Mouse (Mus musculus) heart, embryonic 13.5 days (tissue): Measurements from ENCODE around the gene Ch25h. TPM values are rescaled to one million over a fixed set of nuclear protein-coding genes. Genes with fewer than 3 reads are reported as not detected.

Experiments
- ATAC-seq: fragments of 200-750 bp; cut with Nextera tagmentation; 2 replicates; pipeline ENCODE4 v1.8.0; 2017; ENCODE audit warnings: moderate TSS enrichment; ENCODE audit not compliant: insufficient number of reproducible peaks, low FRiP score, low TSS enrichment; ENCODE audit errors: extremely low read depth
- H3K27ac ChIP-seq: fragments of 300-500 bp; sonication (generic); replicated peaks from 2 replicates; pipeline ENCODE4 v1.5.1; 2015; ENCODE audit warnings: moderate library complexity, mild to moderate bottlenecking, inconsistent platforms
- H3K27me3 ChIP-seq: fragments of 300-500 bp; sonication (generic); replicated peaks from 2 replicates; pipeline ENCODE4 v1.6.1; 2015; ENCODE audit warnings: mild to moderate bottlenecking, inconsistent platforms
- H3K36me3 ChIP-seq: fragments of 300-500 bp; sonication (generic); 2 replicates; pipeline ENCODE4 v1.6.1; 2015; ENCODE audit warnings: mild to moderate bottlenecking, inconsistent platforms
- H3K4me1 ChIP-seq: fragments of 300-500 bp; sonication (generic); 2 replicates; pipeline ENCODE4 v1.6.1; 2015; ENCODE audit warnings: inconsistent platforms
- H3K4me2 ChIP-seq: fragments of 300-500 bp; sonication (generic); 2 replicates; pipeline ENCODE4 v1.6.1; 2015; ENCODE audit warnings: inconsistent platforms, mild to moderate bottlenecking, moderate library complexity
- H3K4me3 ChIP-seq: fragments of 300-500 bp; sonication (generic); 2 replicates; pipeline ENCODE4 v1.5.1; 2015; ENCODE audit warnings: moderate library complexity, mild to moderate bottlenecking, inconsistent platforms
- H3K9ac ChIP-seq: fragments of 300-500 bp; sonication (generic); 2 replicates; pipeline ENCODE4 v1.6.1; 2015; ENCODE audit warnings: inconsistent platforms, mild to moderate bottlenecking, moderate library complexity
- H3K9me3 ChIP-seq: fragments of 300-500 bp; sonication (generic); 2 replicates; pipeline ENCODE4 v1.6.1; 2016; ENCODE audit warnings: inconsistent platforms
- WGBS: fragments of 180-500 bp; shearing (Covaris S2); methylation state at CpG from one replicate; pipeline ENCODE4 v1.1.7; 2015; ENCODE audit warnings: mixed read lengths; 5-methylcytosine and 5-hydroxymethylcytosine counted together
- polyA plus RNA-seq: library from polyadenylated mRNA; unstranded; fragments of >200 nt; fragmentation: Nextera tagmentation; extraction: Ambion mirVana; gene quantifications from 2 replicates; pipeline ENCODE4 v1.2.1, GENCODE M21; 2015

The Ch25h gene
- polyA plus RNA-seq, 1 experiment from 2014 or later = 5.1 TPM

- Histone ChIP-seq H3K27ac (no peak overlapping the region), H3K27me3 (no peaks in the 10 kb centered on the region), H3K36me3 (no peaks in the 10 kb centered on the region), H3K4me3 (no peak overlapping the region), H3K9me3 (no peaks in the 10 kb centered on the region), H3K4me1 (no peaks in the 10 kb centered on the region), H3K4me2 (no peak overlapping the region), H3K9ac (no peak overlapping the region)
- ATAC-seq = no peak
- WGBS = 51% methylated on average over 3 of the region's 3 CpGs
Measured at GRCm38 (mm10) chr19:34464453-34464852, 10.5 kb downstream of the Ch25h start.

GRCm38 (mm10) chr19:34461451-34462019, 13.4 kb downstream of the Ch25h start:
- Histone ChIP-seq H3K27ac (no peak overlapping the region), H3K4me2 (no peak overlapping the region), H3K36me3 (no peaks in the 10 kb centered on the region), H3K27me3 (no peaks in the 10 kb centered on the region), H3K9me3 (no peaks in the 10 kb centered on the region), H3K4me1 (no peaks in the 10 kb centered on the region), H3K9ac (no peak overlapping the region), H3K4me3 (no peak overlapping the region)
- ATAC-seq = no peak
- WGBS = 71% methylated on average over 1 of the region's 1 CpGs

GRCm38 (mm10) chr19:34450784-34451370, 24.1 kb downstream of the Ch25h start:
- no peaks in the 10 kb centered on the region for H3K27me3 ChIP-seq
- H3K9me3 ChIP-seq = no peaks in the 10 kb centered on the region
- no peak overlapping the region for H3K9ac ChIP-seq
- ATAC-seq = no peak; the same call in 1 of the 2 replicates
- peaks cover 7% of the 10 kb centered on the region for H3K4me1 ChIP-seq
- no peak overlapping the region for H3K4me2 ChIP-seq
- H3K36me3 ChIP-seq = no peaks in the 10 kb centered on the region
- WGBS = 69% methylated on average over 1 of the region's 1 CpGs
- H3K4me3 ChIP-seq = no peak overlapping the region
- no peak overlapping the region for H3K27ac ChIP-seq

DNA sequence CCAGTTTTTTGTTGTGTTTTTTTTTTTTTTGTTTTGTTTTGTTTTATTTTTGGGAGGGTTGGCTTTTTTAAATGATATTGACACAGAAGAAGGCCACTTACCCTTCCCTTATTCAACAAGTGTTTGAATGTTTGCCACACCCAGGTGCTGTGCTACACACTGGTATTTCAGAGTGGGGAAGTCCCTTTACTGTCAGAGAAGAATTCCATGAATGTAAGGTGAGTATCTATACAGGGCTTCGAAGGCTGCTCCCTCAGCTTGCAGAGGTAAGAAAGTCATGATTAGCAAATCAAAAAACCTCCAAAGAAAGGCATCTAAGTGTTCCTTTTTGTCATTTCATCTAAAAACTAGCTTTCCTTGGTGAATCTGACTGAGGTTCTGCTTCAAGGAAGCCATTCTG, 26.1 kb downstream of the Ch25h start:
- Histone ChIP-seq H3K27ac (no peak overlapping the region), H3K4me3 (no peak overlapping the region), H3K4me1 (peaks cover 17% of the 10 kb centered on the region), H3K27me3 (no peaks in the 10 kb centered on the region), H3K36me3 (no peaks in the 10 kb centered on the region), H3K9ac (no peak overlapping the region), H3K4me2 (no peak overlapping the region), H3K9me3 (no peaks in the 10 kb centered on the region)
- 66% methylated on average over 1 of the region's 1 CpGs for WGBS
- ATAC-seq = no peak

GRCm38 (mm10) chr19:34445410-34446012, 29.5 kb downstream of the Ch25h start:
- Histone ChIP-seq H3K4me2 (peak overlapping the region; percentile 46), H3K4me3 (no peak overlapping the region), H3K36me3 (no peaks in the 10 kb centered on the region), H3K27ac (peak overlapping the region; percentile 74), H3K9me3 (no peaks in the 10 kb centered on the region), H3K27me3 (no peaks in the 10 kb centered on the region), H3K4me1 (peaks cover 33% of the 10 kb centered on the region), H3K9ac (no peak overlapping the region)
- WGBS = 50% methylated on average over 4 of the region's 4 CpGs
- no peak for ATAC-seq

DNA sequence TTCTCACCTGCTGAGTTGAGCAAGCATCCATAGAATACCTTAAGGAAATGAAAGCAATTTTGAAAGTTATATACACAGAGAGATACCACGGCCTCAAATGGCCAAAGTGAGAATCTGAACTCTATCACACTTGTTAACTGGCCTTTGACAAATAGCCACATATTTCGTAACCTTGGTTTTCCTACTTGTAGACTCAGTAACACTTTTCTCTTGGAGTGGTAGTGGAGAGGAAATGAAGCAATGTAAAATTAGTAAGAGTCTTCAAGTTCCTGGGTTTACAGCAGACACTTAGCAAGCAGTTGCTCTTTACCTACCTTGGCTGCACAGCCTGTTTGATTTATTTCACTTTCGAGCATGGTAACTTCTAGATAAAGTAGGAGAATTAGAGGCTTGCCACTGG, 30.2 kb downstream of the Ch25h start:
- 68% methylated on average over 3 of the region's 3 CpGs for WGBS
- H3K4me1 ChIP-seq = peaks cover 33% of the 10 kb centered on the region
- no peaks in the 10 kb centered on the region for H3K36me3 ChIP-seq
- no peaks in the 10 kb centered on the region for H3K27me3 ChIP-seq
- H3K4me3 ChIP-seq = no peak overlapping the region
- H3K27ac ChIP-seq = peak overlapping the region; percentile 44
- H3K9ac ChIP-seq = no peak overlapping the region
- no peaks in the 10 kb centered on the region for H3K9me3 ChIP-seq
- no peak overlapping the region for H3K4me2 ChIP-seq
- ATAC-seq = no peak

GRCm38 (mm10) chr19:34441979-34442378, 33.0 kb downstream of the Ch25h start:
- Histone ChIP-seq H3K4me1 (peaks cover 33% of the 10 kb centered on the region), H3K4me2 (no peak overlapping the region), H3K27me3 (no peaks in the 10 kb centered on the region), H3K4me3 (no peak overlapping the region), H3K27ac (peak overlapping the region; percentile 54), H3K9ac (no peak overlapping the region), H3K36me3 (no peaks in the 10 kb centered on the region), H3K9me3 (no peaks in the 10 kb centered on the region)
- 53% methylated on average over 2 of the region's 2 CpGs for WGBS
- ATAC-seq = no peak

DNA sequence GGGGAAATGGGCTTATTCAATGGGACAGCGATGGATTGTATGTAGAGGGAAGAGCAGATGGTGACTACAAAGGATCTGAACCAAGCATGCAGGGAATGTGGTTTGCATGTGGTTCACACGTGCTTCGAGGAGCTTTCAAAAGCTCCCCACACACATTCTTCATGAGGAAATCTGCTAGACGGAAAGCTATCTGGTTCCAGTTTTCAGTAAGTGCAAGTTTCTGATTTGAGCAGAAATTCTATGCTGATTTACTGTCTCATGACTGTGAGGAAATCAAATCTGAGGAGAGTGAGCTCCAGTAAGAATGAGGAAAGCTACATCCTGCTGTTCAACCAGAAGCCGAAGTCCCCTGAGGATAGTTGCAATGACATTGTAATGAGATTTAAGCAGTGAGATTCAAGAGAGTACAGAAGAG, 39.8 kb downstream of the Ch25h start:
- H3K9ac ChIP-seq = no peak overlapping the region
- H3K4me1 ChIP-seq = no peaks in the 10 kb centered on the region
- no peaks in the 10 kb centered on the region for H3K9me3 ChIP-seq
- H3K4me3 ChIP-seq = no peak overlapping the region
- H3K4me2 ChIP-seq = no peak overlapping the region
- H3K27me3 ChIP-seq = no peaks in the 10 kb centered on the region
- no peaks in the 10 kb centered on the region for H3K36me3 ChIP-seq
- no peak for ATAC-seq
- 56% methylated on average over 5 of the region's 5 CpGs for WGBS
- no peak overlapping the region for H3K27ac ChIP-seq

- ATAC-seq = no peak
- Histone ChIP-seq H3K4me1 (no peaks in the 10 kb centered on the region), H3K27me3 (no peaks in the 10 kb centered on the region), H3K27ac (no peak overlapping the region), H3K4me2 (no peak overlapping the region), H3K36me3 (no peaks in the 10 kb centered on the region), H3K4me3 (no peak overlapping the region), H3K9me3 (no peaks in the 10 kb centered on the region), H3K9ac (no peak overlapping the region)
- WGBS = 73% methylated on average over 3 of the region's 3 CpGs
Measured at GRCm38 (mm10) chr19:34431314-34431713, 43.6 kb downstream of the Ch25h start.

GRCm38 (mm10) chr19:34423783-34424335, 51.1 kb downstream of the Ch25h start:
- Histone ChIP-seq H3K9ac (no peak overlapping the region), H3K9me3 (no peaks in the 10 kb centered on the region), H3K27me3 (no peaks in the 10 kb centered on the region), H3K36me3 (no peaks in the 10 kb centered on the region), H3K4me2 (no peak overlapping the region), H3K27ac (no peak overlapping the region), H3K4me3 (no peak overlapping the region), H3K4me1 (peaks cover 8% of the 10 kb centered on the region; the same call in 1 of the 2 replicates)
- WGBS = 72% methylated on average over 4 of the region's 4 CpGs
- no peak for ATAC-seq
